Mouse (Mus musculus): Measurements from ENCODE around the gene Gipr. TPM values are rescaled to one million over a fixed set of nuclear protein-coding genes. Genes with fewer than 3 reads are reported as not detected.
A peak's percentile ranks its signal among the peaks of the same experiment; 100 is the strongest.

Gipr gene
- polyA plus RNA-seq, 1 experiment from 2014 or later = 1.8 TPM

GRCm38 (mm10) chr7:19180862-19181429 is 15.0 kb upstream of the Gipr start:
- H3K4me3 ChIP-seq (ENCODE audit: low read depth, low read length) = peak overlapping the region; percentile 27
- no peak overlapping the region for H3K27ac ChIP-seq (ENCODE audit: low read depth, low read length)
- H3K9ac ChIP-seq (replicated peaks; ENCODE audit: low read depth, low read length) = peak overlapping the region; percentile 28
- peaks cover 22% of the 10 kb centered on the region for H3K4me1 ChIP-seq (ENCODE audit: control insufficient read depth, insufficient read depth, low read length)
- no peaks in the 10 kb centered on the region for H3K9me3 ChIP-seq (ENCODE audit: control insufficient read depth, low read length)
- 0 out of 2 replicates have a peak, but pooled peaks cover 9% of the 10 kb centered on the region for H3K27me3 ChIP-seq (ENCODE audit: control insufficient read depth, insufficient read depth, low read length)
- no peak for ATAC-seq (ENCODE audit: low read depth)
- peaks cover 18% of the 10 kb centered on the region for H3K36me3 ChIP-seq (ENCODE audit: control insufficient read depth, insufficient read depth, low read length)
- peak overlapping the region; percentile 46 for H3K4me2 ChIP-seq (ENCODE audit: low read depth, low read length)
- WGBS = 2% methylated on average over 27 of the region's 27 CpGs

GRCm38 (mm10) chr7:19179936-19180335 is 14.0 kb upstream of the Gipr start:
- no peak overlapping the region for H3K9ac ChIP-seq (replicated peaks; ENCODE audit: low read depth, low read length)
- H3K36me3 ChIP-seq (ENCODE audit: control insufficient read depth, insufficient read depth, low read length) = peaks cover 12% of the 10 kb centered on the region; the same call in 1 of the 2 replicates
- WGBS = 44% methylated on average over 6 of the region's 6 CpGs
- H3K9me3 ChIP-seq (ENCODE audit: control insufficient read depth, low read length) = no peaks in the 10 kb centered on the region
- H3K4me3 ChIP-seq (ENCODE audit: low read depth, low read length) = peak overlapping the region; percentile 26; the same call in 1 of the 2 replicates
- H3K27ac ChIP-seq (ENCODE audit: low read depth, low read length) = no peak overlapping the region
- 0 out of 2 replicates have a peak, but pooled peaks cover 9% of the 10 kb centered on the region for H3K27me3 ChIP-seq (ENCODE audit: control insufficient read depth, insufficient read depth, low read length)
- ATAC-seq (ENCODE audit: low read depth) = no peak
- peak overlapping the region; percentile 67; the same call in 1 of the 2 replicates for H3K4me2 ChIP-seq (ENCODE audit: low read depth, low read length)
- H3K4me1 ChIP-seq (ENCODE audit: control insufficient read depth, insufficient read depth, low read length) = peaks cover 19% of the 10 kb centered on the region

- Histone ChIP-seq H3K9ac (replicated peaks; ENCODE audit: low read depth, low read length) (0 out of 2 replicates have a peak overlapping the region, but pooled peaks have one; percentile 11), H3K27me3 (ENCODE audit: control insufficient read depth, insufficient read depth, low read length) (0 out of 2 replicates have a peak, but pooled peaks cover 9% of the 10 kb centered on the region), H3K27ac (ENCODE audit: low read depth, low read length) (no peak overlapping the region), H3K4me3 (ENCODE audit: low read depth, low read length) (peak overlapping the region; percentile 26), H3K4me2 (ENCODE audit: low read depth, low read length) (peak overlapping the region; percentile 67), H3K36me3 (ENCODE audit: control insufficient read depth, insufficient read depth, low read length) (peaks cover 12% of the 10 kb centered on the region; the same call in 1 of the 2 replicates), H3K9me3 (ENCODE audit: control insufficient read depth, low read length) (no peaks in the 10 kb centered on the region), H3K4me1 (ENCODE audit: control insufficient read depth, insufficient read depth, low read length) (peaks cover 16% of the 10 kb centered on the region)
- under 1% methylated on average over 29 of the region's 32 CpGs for WGBS
- ATAC-seq (ENCODE audit: low read depth) = no peak
Measured at GRCm38 (mm10) chr7:19179173-19179572, 13.2 kb upstream of the Gipr start.

GRCm38 (mm10) chr7:19178443-19179092 is 12.6 kb upstream of the Gipr start:
- Histone ChIP-seq H3K9ac (replicated peaks; ENCODE audit: low read depth, low read length) (no peak overlapping the region), H3K36me3 (ENCODE audit: control insufficient read depth, insufficient read depth, low read length) (peaks cover 9% of the 10 kb centered on the region; the same call in 1 of the 2 replicates), H3K4me1 (ENCODE audit: control insufficient read depth, insufficient read depth, low read length) (peaks cover 16% of the 10 kb centered on the region), H3K9me3 (ENCODE audit: control insufficient read depth, low read length) (no peaks in the 10 kb centered on the region), H3K27me3 (ENCODE audit: control insufficient read depth, insufficient read depth, low read length) (0 out of 2 replicates have a peak, but pooled peaks cover 9% of the 10 kb centered on the region), H3K4me3 (ENCODE audit: low read depth, low read length) (peak overlapping the region; percentile 26; the same call in 1 of the 2 replicates), H3K27ac (ENCODE audit: low read depth, low read length) (no peak overlapping the region), H3K4me2 (ENCODE audit: low read depth, low read length) (peak overlapping the region; percentile 67)
- 7% methylated on average over 27 of the region's 27 CpGs for WGBS
- no peak for ATAC-seq (ENCODE audit: low read depth)

GRCm38 (mm10) chr7:19178035-19178434 is 12.1 kb upstream of the Gipr start:
- Histone ChIP-seq H3K9me3 (ENCODE audit: control insufficient read depth, low read length) (no peaks in the 10 kb centered on the region), H3K27me3 (ENCODE audit: control insufficient read depth, insufficient read depth, low read length) (0 out of 2 replicates have a peak, but pooled peaks cover 9% of the 10 kb centered on the region), H3K27ac (ENCODE audit: low read depth, low read length) (no peak overlapping the region), H3K4me2 (ENCODE audit: low read depth, low read length) (peak overlapping the region; percentile 67), H3K36me3 (ENCODE audit: control insufficient read depth, insufficient read depth, low read length) (peaks cover 8% of the 10 kb centered on the region; the same call in 1 of the 2 replicates), H3K4me1 (ENCODE audit: control insufficient read depth, insufficient read depth, low read length) (peaks cover 16% of the 10 kb centered on the region), H3K4me3 (ENCODE audit: low read depth, low read length) (peak overlapping the region; percentile 13; the same call in 1 of the 2 replicates), H3K9ac (replicated peaks; ENCODE audit: low read depth, low read length) (no peak overlapping the region)
- 8% methylated on average over 18 of the region's 18 CpGs for WGBS
- ATAC-seq (ENCODE audit: low read depth) = no peak

GRCm38 (mm10) chr7:19177216-19177615 is 11.3 kb upstream of the Gipr start:
- WGBS = 68% methylated on average over 7 of the region's 7 CpGs
- ATAC-seq (ENCODE audit: low read depth) = no peak
- peaks cover 6% of the 10 kb centered on the region; the same call in 1 of the 2 replicates for H3K36me3 ChIP-seq (ENCODE audit: control insufficient read depth, insufficient read depth, low read length)

GRCm38 (mm10) chr7:19176516-19176947 is 10.6 kb upstream of the Gipr start:
- Histone ChIP-seq H3K4me3 (ENCODE audit: low read depth, low read length) (peak overlapping the region; percentile 46), H3K9me3 (ENCODE audit: control insufficient read depth, low read length) (no peaks in the 10 kb centered on the region), H3K36me3 (ENCODE audit: control insufficient read depth, insufficient read depth, low read length) (peaks cover 2% of the 10 kb centered on the region; the same call in 1 of the 2 replicates), H3K27ac (ENCODE audit: low read depth, low read length) (peak overlapping the region; percentile 74), H3K9ac (replicated peaks; ENCODE audit: low read depth, low read length) (peak overlapping the region; percentile 52), H3K4me2 (ENCODE audit: low read depth, low read length) (peak overlapping the region; percentile 67), H3K27me3 (ENCODE audit: control insufficient read depth, insufficient read depth, low read length) (0 out of 2 replicates have a peak, but pooled peaks cover 9% of the 10 kb centered on the region), H3K4me1 (ENCODE audit: control insufficient read depth, insufficient read depth, low read length) (peaks cover 14% of the 10 kb centered on the region)
- ATAC-seq (ENCODE audit: low read depth) = peak; percentile 55
- WGBS = 1% methylated on average over 21 of the region's 21 CpGs

More at GRCm38 (mm10) chr7:19177216-19177615, 11.3 kb upstream of the Gipr start:
- Histone ChIP-seq H3K27me3 (ENCODE audit: control insufficient read depth, insufficient read depth, low read length) (0 out of 2 replicates have a peak, but pooled peaks cover 9% of the 10 kb centered on the region), H3K27ac (ENCODE audit: low read depth, low read length) (no peak overlapping the region), H3K4me1 (ENCODE audit: control insufficient read depth, insufficient read depth, low read length) (peaks cover 16% of the 10 kb centered on the region), H3K9me3 (ENCODE audit: control insufficient read depth, low read length) (no peaks in the 10 kb centered on the region), H3K4me2 (ENCODE audit: low read depth, low read length) (peak overlapping the region; percentile 67), H3K4me3 (ENCODE audit: low read depth, low read length) (peak overlapping the region; percentile 46), H3K9ac (replicated peaks; ENCODE audit: low read depth, low read length) (peak overlapping the region; percentile 52)

- Histone ChIP-seq H3K27me3 (ENCODE audit: control insufficient read depth, insufficient read depth, low read length) (0 out of 2 replicates have a peak, but pooled peaks cover 9% of the 10 kb centered on the region), H3K27ac (ENCODE audit: low read depth, low read length) (peak within 1 kb of the TSS; percentile 74), H3K36me3 (ENCODE audit: control insufficient read depth, insufficient read depth, low read length) (no peaks in the 10 kb centered on the region), H3K9me3 (ENCODE audit: control insufficient read depth, low read length) (no peaks in the 10 kb centered on the region), H3K4me2 (ENCODE audit: low read depth, low read length) (peak within 1 kb of the TSS; percentile 67), H3K9ac (replicated peaks; ENCODE audit: low read depth, low read length) (peak within 1 kb of the TSS; percentile 52), H3K4me1 (ENCODE audit: control insufficient read depth, insufficient read depth, low read length) (peaks cover 13% of the 10 kb centered on the region), H3K4me3 (ENCODE audit: low read depth, low read length) (peak within 1 kb of the TSS; percentile 46)
- under 1% methylated on average over 30 of the region's 30 CpGs for WGBS
- peak; percentile 96 for ATAC-seq (ENCODE audit: low read depth)
Measured at GRCm38 (mm10) chr7:19175708-19176515, 10.0 kb upstream of the Gipr start, which contains the start of gene Eml2. TSS of gene Eml2 (plus strand) at chr7:19176421.
